Mouse (Mus musculus) bone marrow, adult 2 months (tissue): ENCODE measurements at regions not wholly inside any gene's neighbourhood (a gene's known extent, or its start where the extent isn't known, plus 50 kb on each side); places are given as distances from the start of the nearest gene placed in this dataset.

Experiments
- H3K27ac ChIP-seq: fragments of 200-500 bp; 2 replicates; pipeline ENCODE4 v1.5.1; 2012; ENCODE audit warnings: low read depth, mild to moderate bottlenecking, control low read depth, inconsistent platforms, low read length; ENCODE audit not compliant: control insufficient read depth, poor library complexity, insufficient read depth
- H3K4me1 ChIP-seq: fragments of 200-500 bp; 2 replicates; pipeline ENCODE4 v1.6.1; 2011; ENCODE audit warnings: low read length; ENCODE audit not compliant: control insufficient read depth, insufficient read depth
- H3K4me3 ChIP-seq: fragments of 200-500 bp; replicated peaks from 2 replicates; pipeline ENCODE3; 2011; ENCODE audit warnings: mild to moderate bottlenecking, low read depth, low read length, control low read depth; ENCODE audit not compliant: control insufficient read depth
- CTCF ChIP-seq: fragments of 200-500 bp; IDR thresholded peaks from 2 replicates; pipeline ENCODE4 v1.5.1; 2011; ENCODE audit warnings: low read length, control low read depth; ENCODE audit not compliant: control insufficient read depth, insufficient read depth
- POLR2A ChIP-seq: fragments of 200-500 bp; IDR thresholded peaks from 2 replicates; pipeline ENCODE4 v1.6.1; 2011; ENCODE audit warnings: low read depth, mild to moderate bottlenecking, control low read depth, low read length, borderline replicate concordance; ENCODE audit not compliant: control insufficient read depth
- WGBS: fragments of 180-500 bp; shearing (Covaris S2); methylation state at CpG from one replicate; pipeline ENCODE4 v1.1.7; 2018; 5-methylcytosine and 5-hydroxymethylcytosine counted together

GRCm38 (mm10) chr14:64511300-64511699, 407.2 kb downstream of the Prss52 start:
- no peak for TF ChIP-seq POLR2A
- no peak for TF ChIP-seq CTCF
- Histone ChIP-seq H3K4me3 (no peak overlapping the region), H3K27ac (no peak overlapping the region), H3K4me1 (no peaks in the 10 kb centered on the region; the same call in 1 of the 2 replicates)
- WGBS: 85% methylated on average over 7 of the region's 7 CpGs

GRCm38 (mm10) chr14:64512726-64513125, 408.6 kb downstream of the Prss52 start:
- Histone ChIP-seq H3K4me1 (no peaks in the 10 kb centered on the region; the same call in 1 of the 2 replicates), H3K4me3 (no peak overlapping the region), H3K27ac (no peak overlapping the region)
- 76% methylated on average over 7 of the region's 7 CpGs for WGBS
- TF ChIP-seq CTCF (no peak), POLR2A (no peak)

DNA sequence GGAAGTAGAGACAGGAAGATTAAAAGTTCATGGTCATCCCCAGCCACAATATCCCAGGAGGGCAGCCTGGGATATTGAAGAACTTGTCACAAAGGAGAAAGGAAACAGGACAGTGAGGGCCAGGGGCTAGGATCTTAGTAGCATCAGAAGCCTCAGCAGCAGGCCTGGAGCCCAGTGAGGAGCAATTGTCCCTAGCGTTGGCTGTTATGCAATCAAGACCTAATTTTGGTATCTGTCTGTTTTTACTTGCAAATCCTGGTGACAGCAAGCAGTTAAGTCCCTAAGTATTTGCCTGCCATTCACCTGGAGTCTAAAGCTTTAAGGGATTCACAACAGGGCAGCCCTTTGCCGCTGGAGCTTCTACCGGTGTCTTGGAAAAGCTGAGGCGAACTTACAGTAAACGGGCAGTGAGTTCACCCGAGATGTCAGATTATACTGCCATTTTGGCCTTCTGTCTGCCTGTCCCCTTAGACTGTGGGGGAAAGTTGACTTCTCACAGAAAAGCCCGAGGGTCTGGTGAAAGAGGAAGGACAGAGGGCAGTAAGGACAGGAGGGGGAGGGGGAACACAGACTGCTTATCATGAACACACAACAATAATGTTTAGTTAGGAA, 413.6 kb downstream of the Prss52 start:
- no peak for TF ChIP-seq CTCF
- no peak for TF ChIP-seq POLR2A
- no peaks in the 10 kb centered on the region; the same call in 1 of the 2 replicates for H3K4me1 ChIP-seq
- 57% methylated on average over 7 of the region's 7 CpGs for WGBS

GRCm38 (mm10) chr14:64524641-64525040, 420.6 kb downstream of the Prss52 start:
- 56% methylated on average over 8 of the region's 8 CpGs for WGBS
- no peak overlapping the region for H3K27ac ChIP-seq
- H3K4me1 ChIP-seq: no peaks in the 10 kb centered on the region; the same call in 1 of the 2 replicates
- TF ChIP-seq POLR2A (no peak), CTCF (no peak)
- no peak overlapping the region for H3K4me3 ChIP-seq

More for the DNA sequence above, 413.6 kb downstream of the Prss52 start:
- no peak overlapping the region for H3K27ac ChIP-seq
- H3K4me3 ChIP-seq: no peak overlapping the region

DNA sequence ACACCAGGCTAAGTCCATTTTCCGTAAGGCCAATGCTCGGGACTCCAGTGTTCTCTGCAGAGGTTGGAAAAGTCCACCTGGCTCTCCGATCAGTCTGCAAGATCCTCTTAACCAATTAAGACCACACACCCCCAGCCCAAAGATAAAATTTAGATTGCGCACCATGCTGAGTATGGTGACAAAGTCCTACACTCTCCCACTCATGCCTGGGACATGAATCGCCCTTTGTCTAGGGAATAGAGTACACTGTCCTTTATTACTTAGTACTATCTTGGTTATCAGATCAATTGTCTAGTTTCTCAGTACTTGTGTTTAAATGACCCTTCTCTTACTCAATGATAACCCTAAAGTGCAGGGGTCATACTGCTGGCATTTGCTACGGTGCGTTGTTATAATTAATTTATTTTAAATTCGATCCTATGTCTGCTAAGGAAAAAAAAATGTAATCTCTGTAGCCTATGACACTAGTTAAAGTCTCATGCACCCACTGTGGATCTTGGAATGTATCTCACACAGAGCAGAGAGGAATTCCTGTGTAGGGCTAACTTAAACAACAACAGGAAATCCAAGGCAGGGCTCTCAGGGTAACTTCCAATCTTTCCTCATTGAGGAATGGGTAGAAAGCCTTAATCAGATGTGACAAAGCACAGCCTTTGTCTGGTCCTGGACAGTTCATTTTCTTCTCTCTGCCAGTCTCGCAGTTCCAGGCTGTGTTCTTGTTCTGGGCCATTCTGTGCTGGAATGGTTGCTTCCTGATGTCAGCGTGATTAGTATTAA, 421.4 kb downstream of the Prss52 start:
- Histone ChIP-seq H3K27ac (no peak overlapping the region), H3K4me3 (no peak overlapping the region), H3K4me1 (no peaks in the 10 kb centered on the region)
- TF ChIP-seq CTCF (no peak), POLR2A (no peak)
- WGBS: 78% methylated on average over 10 of the region's 10 CpGs

DNA sequence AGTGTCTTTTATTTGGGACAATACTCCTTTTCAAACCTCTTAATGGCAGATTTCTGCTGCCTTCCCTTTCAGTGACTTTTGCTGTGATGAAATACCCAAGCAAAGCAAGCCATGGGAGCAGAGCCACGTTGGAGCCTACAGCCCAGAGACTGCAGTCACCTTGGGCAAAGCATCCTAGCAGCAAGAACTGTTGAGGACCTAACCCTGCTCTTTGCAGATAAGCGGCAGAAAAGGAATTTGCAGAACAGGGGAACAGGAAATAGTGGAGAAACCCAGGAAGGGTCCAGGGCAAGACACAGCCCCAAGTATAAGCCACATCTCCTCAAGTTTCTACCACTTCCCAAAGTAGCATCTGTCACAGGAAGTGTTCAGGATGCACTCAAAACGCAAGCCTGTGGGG, 426.5 kb downstream of the Prss52 start:
- TF ChIP-seq CTCF (no peak), POLR2A (no peak)
- Histone ChIP-seq H3K4me3 (no peak overlapping the region), H3K27ac (no peak overlapping the region), H3K4me1 (no peaks in the 10 kb centered on the region)
- 3% methylated on average over 3 of the region's 3 CpGs for WGBS

DNA sequence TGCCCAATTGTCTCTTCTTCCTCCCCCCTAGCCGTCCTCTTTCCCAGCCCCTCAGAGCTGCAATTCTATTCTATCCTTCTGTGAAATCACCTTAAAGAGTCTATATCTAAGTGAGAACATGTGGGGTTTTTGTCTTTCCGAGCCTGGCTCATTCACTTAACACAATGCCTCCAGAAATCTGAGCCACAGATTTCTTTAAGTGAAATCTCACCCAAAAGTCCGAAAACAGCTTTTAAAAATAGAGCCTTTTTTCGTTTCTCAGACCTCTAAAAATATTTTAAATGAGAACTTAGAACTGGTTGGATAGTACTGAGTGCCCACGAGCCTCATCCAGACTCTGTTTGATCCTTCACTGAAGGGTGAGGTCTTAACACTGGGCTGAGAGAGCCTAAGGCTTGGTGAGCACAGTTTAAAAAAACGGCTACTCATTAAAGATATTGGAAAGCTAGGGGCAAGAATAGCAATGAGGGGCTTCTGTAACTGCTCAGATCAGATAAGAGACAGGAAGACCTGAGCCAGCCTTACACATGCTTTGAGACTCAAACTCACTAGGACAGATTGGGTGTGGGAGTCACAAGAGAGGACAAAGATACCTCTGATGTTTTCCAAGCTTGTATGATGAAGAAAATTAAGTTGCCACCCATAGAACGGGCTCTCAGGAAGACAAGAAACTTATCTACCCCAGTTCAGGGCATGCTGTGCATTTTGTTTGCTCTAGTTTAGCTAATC, 427.3 kb downstream of the Prss52 start:
- 46% methylated on average over 7 of the region's 7 CpGs for WGBS
- TF ChIP-seq POLR2A: no peak
- TF ChIP-seq CTCF: no peak
- H3K4me3 ChIP-seq: no peak overlapping the region
- H3K27ac ChIP-seq: no peak overlapping the region
- H3K4me1 ChIP-seq: no peaks in the 10 kb centered on the region

- Histone ChIP-seq H3K27ac (no peak overlapping the region), H3K4me3 (no peak overlapping the region), H3K4me1 (no peaks in the 10 kb centered on the region)
- WGBS: 85% methylated on average over 5 of the region's 5 CpGs
- TF ChIP-seq CTCF: no peak
Measured at GRCm38 (mm10) chr14:64532351-64532750, 428.3 kb downstream of the Prss52 start.
